Mouse (Mus musculus) kidney, postnatal 0 days (tissue): Measurements from ENCODE around the gene Fkbp10. TPM values are rescaled to one million over a fixed set of nuclear protein-coding genes. Genes with fewer than 3 reads are reported as not detected.

Experiments
- ATAC-seq: fragments of 200-750 bp; cut with Nextera tagmentation; replicated peaks from 2 replicates; pipeline ENCODE4 v1.8.0; 2017; ENCODE audit warnings: low read depth, moderate number of reproducible peaks, moderate TSS enrichment, moderate library complexity; ENCODE audit not compliant: low FRiP score
- DNase-seq: peaks from one replicate; pipeline ENCODE4 v3.0.0-alpha.2; 2016; ENCODE audit warnings: low spot score
- H3K27ac ChIP-seq: fragments of 300-500 bp; sonication (generic); 2 replicates; pipeline ENCODE4 v1.5.1; 2014; ENCODE audit warnings: mild to moderate bottlenecking
- H3K27me3 ChIP-seq: fragments of 300-500 bp; sonication (generic); 2 replicates; pipeline ENCODE4 v1.6.1; 2014; ENCODE audit warnings: low read length, mixed read lengths; ENCODE audit not compliant: insufficient read depth
- H3K36me3 ChIP-seq: fragments of 300-500 bp; sonication (generic); 2 replicates; pipeline ENCODE4 v1.6.1; 2014; ENCODE audit warnings: low read length, mixed read lengths; ENCODE audit not compliant: insufficient read depth
- H3K4me1 ChIP-seq: fragments of 300-500 bp; sonication (generic); replicated peaks from 2 replicates; pipeline ENCODE4 v1.6.1; 2014; ENCODE audit warnings: antibody characterized with exemption, low read length, mixed read lengths; ENCODE audit not compliant: insufficient read depth
- H3K4me2 ChIP-seq: fragments of 300-500 bp; sonication (generic); 2 replicates; pipeline ENCODE4 v1.6.1; 2014; ENCODE audit warnings: mild to moderate bottlenecking, low read length, moderate library complexity, mixed read lengths
- H3K4me3 ChIP-seq: fragments of 300-500 bp; sonication (generic); replicated peaks from 2 replicates; pipeline ENCODE4 v1.5.1; 2014; ENCODE audit warnings: low read depth, low read length
- H3K9ac ChIP-seq: fragments of 300-500 bp; sonication (generic); 2 replicates; pipeline ENCODE4 v1.6.1; 2014; ENCODE audit warnings: low read depth, low read length
- H3K9me3 ChIP-seq: fragments of 300-500 bp; sonication (generic); replicated peaks from 2 replicates; pipeline ENCODE4 v1.6.1; 2016; ENCODE audit warnings: low read length, inconsistent platforms, mixed read lengths
- CTCF ChIP-seq: IDR thresholded peaks from 2 replicates; pipeline ENCODE4 v1.5.1; 2016; ENCODE audit warnings: antibody characterized with exemption, low read depth, mild to moderate bottlenecking, moderate library complexity
- WGBS: fragments of 180-500 bp; shearing (Covaris S2); extraction: QIAGEN DNeasy Blood & Tissue Kit; methylation state at CpG from one replicate; pipeline ENCODE4 v1.1.7; 2014; 5-methylcytosine and 5-hydroxymethylcytosine counted together
- polyA plus RNA-seq: library from polyadenylated mRNA; unstranded; fragments of >200 nt; fragmentation: Nextera tagmentation; extraction: Ambion mirVana; gene quantifications from 2 replicates; pipeline ENCODE4 v1.2.1, GENCODE M21; 2015

Fkbp10 gene
- polyA plus RNA-seq, 1 experiment from 2014 or later, result 108 TPM

- H3K36me3 ChIP-seq, result 0 out of 2 replicates have a peak, but pooled peaks cover 7% of the 10 kb centered on the region
- DNase-seq, result peak; percentile 97
- H3K9ac ChIP-seq, result peak within 1 kb of the TSS; percentile 77
- H3K27me3 ChIP-seq, result no peaks in the 10 kb centered on the region
- peaks cover 23% of the 10 kb centered on the region for H3K4me1 ChIP-seq
- peak; percentile 72 for TF ChIP-seq CTCF
- H3K9me3 ChIP-seq, result no peaks in the 10 kb centered on the region
- H3K4me3 ChIP-seq, result peak within 1 kb of the TSS; percentile 64
- peak; percentile 94 for ATAC-seq
- under 1% methylated on average over 92 of the region's 93 CpGs for WGBS
- peak within 1 kb of the TSS; percentile 93 for H3K27ac ChIP-seq
- peak within 1 kb of the TSS; percentile 71 for H3K4me2 ChIP-seq
Observed at GRCm38 (mm10) chr11:100414021-100414913, 1.2 kb upstream of the Fkbp10 start, which contains the start of gene P3h4. P3h4 (minus strand) TSS chr11:100414836.

GRCm38 (mm10) chr11:100421537-100421936 lies 6.0 kb downstream of the Fkbp10 start:
- H3K36me3 ChIP-seq, result peaks cover 15% of the 10 kb centered on the region; the same call in 1 of the 2 replicates
- H3K9me3 ChIP-seq, result no peaks in the 10 kb centered on the region
- H3K4me1 ChIP-seq, result peaks cover 7% of the 10 kb centered on the region; the same call in 1 of the 2 replicates
- WGBS, result 36% methylated on average over 8 of the region's 8 CpGs
- no peak for TF ChIP-seq CTCF
- no peak overlapping the region for H3K4me2 ChIP-seq
- H3K4me3 ChIP-seq, result no peak overlapping the region
- ATAC-seq (peak; percentile 65), DNase-seq (peak; percentile 57)
- 0 out of 2 replicates have a peak overlapping the region, but pooled peaks have one; percentile 25 for H3K27ac ChIP-seq
- no peaks in the 10 kb centered on the region for H3K27me3 ChIP-seq
- no peak overlapping the region for H3K9ac ChIP-seq

- DNase-seq (no peak), ATAC-seq (no peak)
- Histone ChIP-seq H3K4me3 (no peak overlapping the region), H3K27me3 (no peaks in the 10 kb centered on the region), H3K36me3 (peaks cover 15% of the 10 kb centered on the region; the same call in 1 of the 2 replicates), H3K9me3 (no peaks in the 10 kb centered on the region), H3K4me2 (no peak overlapping the region), H3K27ac (no peak overlapping the region), H3K4me1 (peaks cover 7% of the 10 kb centered on the region; the same call in 1 of the 2 replicates), H3K9ac (no peak overlapping the region)
- no peak for TF ChIP-seq CTCF
- WGBS, result 93% methylated on average over 7 of the region's 7 CpGs
Observed at GRCm38 (mm10) chr11:100423836-100424235, 8.3 kb downstream of the Fkbp10 start.

GRCm38 (mm10) chr11:100425851-100426250 lies 10.4 kb downstream of the Fkbp10 start:
- peak; percentile 55; the same call in 1 of the 2 replicates for ATAC-seq
- WGBS, result 21% methylated on average over 7 of the region's 7 CpGs
- H3K4me1 ChIP-seq, result peaks cover 7% of the 10 kb centered on the region; the same call in 1 of the 2 replicates
- peak; percentile 67 for DNase-seq
- no peaks in the 10 kb centered on the region for H3K27me3 ChIP-seq
- H3K4me3 ChIP-seq, result no peak overlapping the region
- TF ChIP-seq CTCF, result peak; percentile 75
- H3K27ac ChIP-seq, result no peak overlapping the region
- no peaks in the 10 kb centered on the region for H3K9me3 ChIP-seq
- peaks cover 25% of the 10 kb centered on the region; the same call in 1 of the 2 replicates for H3K36me3 ChIP-seq
- no peak overlapping the region for H3K4me2 ChIP-seq
- no peak overlapping the region for H3K9ac ChIP-seq

- H3K9ac ChIP-seq, result no peak overlapping the region
- no peaks in the 10 kb centered on the region for H3K4me1 ChIP-seq
- H3K27ac ChIP-seq, result no peak overlapping the region
- WGBS, result 78% methylated on average over 3 of the region's 3 CpGs
- no peak overlapping the region for H3K4me2 ChIP-seq
- H3K27me3 ChIP-seq, result no peaks in the 10 kb centered on the region
- ATAC-seq (no peak), DNase-seq (no peak)
- H3K36me3 ChIP-seq, result peaks cover 25% of the 10 kb centered on the region; the same call in 1 of the 2 replicates
- no peak for TF ChIP-seq CTCF
- no peak overlapping the region for H3K4me3 ChIP-seq
- H3K9me3 ChIP-seq, result no peaks in the 10 kb centered on the region
Observed at GRCm38 (mm10) chr11:100426820-100427219, 11.3 kb downstream of the Fkbp10 start.

GRCm38 (mm10) chr11:100428612-100429199 lies 13.2 kb downstream of the Fkbp10 start:
- peaks cover 22% of the 10 kb centered on the region; the same call in 1 of the 2 replicates for H3K36me3 ChIP-seq

More at GRCm38 (mm10) chr11:100428612-100429199, 13.2 kb downstream of the Fkbp10 start:
- WGBS, result 49% methylated on average over 9 of the region's 9 CpGs
- no peak for ATAC-seq
- H3K27me3 ChIP-seq, result no peaks in the 10 kb centered on the region
- no peak for DNase-seq
- no peak overlapping the region for H3K27ac ChIP-seq
- no peaks in the 10 kb centered on the region for H3K9me3 ChIP-seq
- no peak for TF ChIP-seq CTCF
- 0 out of 2 replicates have a peak overlapping the region, but pooled peaks have one; percentile 24 for H3K9ac ChIP-seq
- no peak overlapping the region for H3K4me3 ChIP-seq
- H3K4me1 ChIP-seq, result no peaks in the 10 kb centered on the region
- no peak overlapping the region for H3K4me2 ChIP-seq
